Mouse (Mus musculus) effector memory CD4-positive, alpha-beta T cell, adult 7 months (primary cell): ENCODE results near the gene Tigd4. TPM values are rescaled to one million over a fixed set of nuclear protein-coding genes. Genes with fewer than 3 reads are reported as not detected.

Source experiments
- polyA plus RNA-seq: library from polyadenylated mRNA; unstranded; fragments of 100-300 nt; shearing (Covaris generic); gene quantifications from one replicate; pipeline ENCODE4 v1.2.1, GENCODE M21; 2017

Gene Tigd4
- polyA plus RNA-seq, result not detected

DNA sequence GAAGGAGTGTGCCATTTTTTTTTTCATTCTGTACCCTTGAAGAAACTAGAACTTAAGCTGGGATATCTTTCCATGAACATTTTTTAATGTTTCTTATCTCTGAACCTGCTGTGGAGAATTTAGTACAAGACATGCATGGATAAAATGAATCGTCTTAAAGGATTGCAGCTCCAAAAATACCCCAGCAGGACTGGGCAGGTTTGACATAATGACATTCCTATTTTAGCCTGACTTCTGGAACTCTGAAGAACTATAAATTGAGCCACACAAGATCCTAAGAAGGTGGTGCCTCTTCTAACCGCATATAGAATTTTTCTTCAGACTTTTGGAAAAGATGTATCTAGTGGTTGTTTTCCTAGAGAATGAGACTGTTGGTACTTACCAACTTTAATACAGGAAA, at the start of gene Tigd4:
Tigd4 (plus strand) TSS at position 301 of the 400 bp plus-strand sequence.

DNA sequence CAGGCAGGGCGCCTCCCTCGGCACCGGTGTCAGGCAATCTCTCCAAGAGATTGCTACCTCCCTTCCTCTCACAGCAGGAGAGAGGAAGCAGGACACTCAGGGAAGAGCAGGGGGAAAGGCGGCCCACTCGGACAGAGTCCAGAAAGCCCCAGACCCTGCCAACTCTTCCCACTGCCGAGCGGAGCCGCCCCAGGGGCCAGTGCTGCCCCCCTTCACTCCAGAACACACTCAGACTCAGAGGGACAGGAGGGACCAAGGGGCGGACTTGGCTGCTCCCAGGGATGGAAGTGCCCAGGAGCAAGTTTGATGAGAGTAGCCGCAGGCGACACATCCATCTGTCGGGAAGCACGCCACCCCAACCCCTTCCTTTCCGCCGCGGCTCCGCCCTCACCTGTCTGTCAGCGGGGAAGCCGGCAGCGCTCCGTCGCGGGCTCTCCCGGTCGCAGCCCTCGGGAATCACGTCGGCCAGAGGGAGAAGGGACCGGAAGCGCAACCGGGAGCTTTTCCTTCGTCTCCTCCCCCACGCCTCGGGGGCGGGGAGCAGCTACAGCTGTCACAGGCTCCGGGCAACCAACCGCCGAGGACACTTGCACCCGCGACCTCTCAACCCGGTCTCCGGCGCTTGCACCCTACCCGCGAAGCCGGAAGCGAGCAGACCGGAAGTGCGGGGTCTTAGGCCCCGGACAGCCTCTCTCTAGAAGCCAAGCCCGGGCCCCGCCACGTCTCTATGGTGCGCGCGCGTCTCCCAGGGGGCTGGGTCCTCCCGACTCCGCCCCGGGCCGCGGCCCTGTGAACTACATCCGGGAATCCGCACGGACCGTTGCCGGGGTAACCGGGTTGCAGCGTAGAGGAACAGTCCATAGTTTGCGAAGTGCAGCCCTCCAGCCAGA, 11.1 kb upstream of the Tigd4 start, which contains the start of gene Arfip1:
Arfip1 (minus strand) TSS at position 603 of the 890 bp plus-strand sequence.

Other genes starting within 250 kb of the Tigd4 start
- 0.62 TPM for gene Fhdc1, start 113.1 kb upstream of the Tigd4 start, polyA plus RNA-seq
- gene Arfip1, start 10.9 kb upstream of the Tigd4 start, polyA plus RNA-seq, result 43.8 TPM
- gene Tmem154, start 72.6 kb downstream of the Tigd4 start, polyA plus RNA-seq, result 65.3 TPM
- 25.5 TPM for gene Fbxw7, start 221.7 kb downstream of the Tigd4 start, polyA plus RNA-seq